In genomic region chr16:32063900-32064299, GRCm38 (mm10) we compare ENCODE assay signal across 26 mouse cellular contexts. TPM values are rescaled to one million over a fixed set of nuclear protein-coding genes. Genes with fewer than 3 reads are reported as not detected.
DNase-seq lines count a peak whose midpoint lies in the region; ATAC-seq and TF ChIP-seq lines count a peak whose summit lies in the region.
"Had no signal": no experiment of that assay in that cellular context is flagged by ENCODE, and none has a peak within 500 bp of the region (broad histone marks: within the 10 kb centered on the region; RNA-seq: fewer than 3 reads in every experiment).

No protein-coding gene starts in this region.

- WGBS in intestine, postnatal 0 days, result 52% methylated on average over 7 of the region's 7 CpGs
- 64% methylated on average over 7 of the region's 7 CpGs for WGBS in intestine, embryonic 15.5 days
- WGBS in stomach, postnatal 0 days, result 47% methylated on average over 7 of the region's 7 CpGs

- H3K27me3 ChIP-seq in intestine, postnatal 0 days (replicated peaks; ENCODE audit: control insufficient read depth, insufficient read depth, low read length), result no peaks in the 10 kb centered on the region
- no peaks in the 10 kb centered on the region for H3K27me3 ChIP-seq in intestine, embryonic 15.5 days (replicated peaks)
- H3K27me3 ChIP-seq in megakaryocyte, embryonic 14.5 days (replicated peaks), result no peaks in the 10 kb centered on the region
- no peaks in the 10 kb centered on the region for H3K27me3 ChIP-seq in stomach, postnatal 0 days (ENCODE audit: control insufficient read depth, insufficient read depth, low read length)
- H3K27me3 ChIP-seq: liver, embryonic 15.5 days; lung, embryonic 15.5 days; neural tube, embryonic 12.5 days had no signal

- H3K9me3 ChIP-seq in intestine, postnatal 0 days (ENCODE audit: control insufficient read depth), result no peaks in the 10 kb centered on the region
- H3K9me3 ChIP-seq in intestine, embryonic 15.5 days, result no peaks in the 10 kb centered on the region
- H3K9me3 ChIP-seq in megakaryocyte, embryonic 14.5 days, result no peaks in the 10 kb centered on the region
- no peaks in the 10 kb centered on the region for H3K9me3 ChIP-seq in stomach, postnatal 0 days (ENCODE audit: control insufficient read depth, low read length)
- H3K9me3 ChIP-seq: embryonic facial prominence, embryonic 10.5 days; forebrain, embryonic 10.5 days; hindbrain, embryonic 10.5 days; limb, embryonic 10.5 days; liver, embryonic 15.5 days; lung, embryonic 15.5 days; neural tube, embryonic 12.5 days had no signal

- no peak overlapping the region for H3K4me3 ChIP-seq in gastrocnemius, adult 2 months
- no peak overlapping the region for H3K4me3 ChIP-seq in intestine, postnatal 0 days (ENCODE audit: low read depth, low read length)
- no peak overlapping the region for H3K4me3 ChIP-seq in intestine, embryonic 15.5 days (replicated peaks)
- peak overlapping the region; percentile 64 for H3K4me3 ChIP-seq in megakaryocyte, embryonic 14.5 days (replicated peaks)
- no peak overlapping the region for H3K4me3 ChIP-seq in stomach, postnatal 0 days (ENCODE audit: low read depth, low read length)
- H3K4me3 ChIP-seq: embryonic facial prominence, embryonic 10.5 days; forebrain, embryonic 10.5 days; hindbrain, embryonic 10.5 days; left cerebral cortex, adult 2 months; limb, embryonic 10.5 days; liver, embryonic 15.5 days; lung, embryonic 15.5 days; neural tube, embryonic 12.5 days had no signal

- intact Hi-C loops in gastrocnemius, adult 2 months (cut with DNase I), result no loop called here

- no peak for TF ChIP-seq EP300 in stomach, postnatal 0 days (optimal IDR thresholded peaks at IDR 0.05)

- H3K4me1 ChIP-seq in intestine, postnatal 0 days (replicated peaks; ENCODE audit: control insufficient read depth, insufficient read depth, low read length), result peaks cover 6% of the 10 kb centered on the region
- peaks cover 16% of the 10 kb centered on the region for H3K4me1 ChIP-seq in intestine, embryonic 15.5 days (replicated peaks)
- H3K4me1 ChIP-seq in megakaryocyte, embryonic 14.5 days, result peaks cover 91% of the 10 kb centered on the region
- H3K4me1 ChIP-seq in stomach, postnatal 0 days (replicated peaks; ENCODE audit: control insufficient read depth, insufficient read depth), result 0 out of 2 replicates have a peak, but pooled peaks cover 6% of the 10 kb centered on the region
- H3K4me1 ChIP-seq: embryonic facial prominence, embryonic 10.5 days; forebrain, embryonic 10.5 days; neural tube, embryonic 12.5 days had no signal

- DNase-seq in gastrocnemius, adult 2 months, result no peak
- no peak for DNase-seq in gastrocnemius, adult 8-10 months (ENCODE audit: low spot score in 2 of 2)
- no peak for DNase-seq in stomach, postnatal 0 days (ENCODE audit: low spot score)
- no peak for DNase-seq in adrenal gland, adult 18-20 months (ENCODE audit: low spot score in 2 of 2)
- DNase-seq: adrenal gland, postnatal 25 days; cerebellum, postnatal 10 days; forebrain, postnatal 0 days; kidney, adult 18-20 months; kidney, postnatal 4 days; liver; midbrain, embryonic 14.5 days; right cerebral cortex, postnatal 14 days; thymus, adult 18-20 months; thymus, postnatal 36 days had no signal

- TF ChIP-seq CTCF in gastrocnemius, adult 2 months (IDR thresholded peaks at IDR 0.05), result no peak
- TF ChIP-seq CTCF in intestine, postnatal 0 days (IDR thresholded peaks at IDR 0.05; ENCODE audit: low read depth), result no peak
- no peak for TF ChIP-seq CTCF in stomach, postnatal 0 days (IDR thresholded peaks at IDR 0.05; ENCODE audit: low read depth)

- no peak for ATAC-seq in intestine, postnatal 0 days
- ATAC-seq in intestine, embryonic 15.5 days, result no peak
- ATAC-seq in stomach, postnatal 0 days (ENCODE audit: low FRiP score, low TSS enrichment), result no peak
- ATAC-seq: forebrain, postnatal 0 days; hindbrain, embryonic 16.5 days had no signal

- H3K4me2 ChIP-seq in intestine, postnatal 0 days (replicated peaks; ENCODE audit: low read depth), result no peak overlapping the region
- no peak overlapping the region for H3K4me2 ChIP-seq in intestine, embryonic 15.5 days (replicated peaks)
- H3K4me2 ChIP-seq in stomach, postnatal 0 days (replicated peaks; ENCODE audit: low read depth), result no peak overlapping the region
- H3K4me2 ChIP-seq: liver, embryonic 15.5 days; lung, embryonic 15.5 days; neural tube, embryonic 12.5 days had no signal

- no peak overlapping the region for H3K9ac ChIP-seq in intestine, postnatal 0 days (ENCODE audit: low read depth, low read length)
- H3K9ac ChIP-seq in intestine, embryonic 15.5 days, result no peak overlapping the region
- no peak overlapping the region for H3K9ac ChIP-seq in stomach, postnatal 0 days (ENCODE audit: low read length)
- H3K9ac ChIP-seq: forebrain, postnatal 0 days; liver, embryonic 15.5 days; lung, embryonic 15.5 days; neural tube, embryonic 12.5 days had no signal

- no peaks in the 10 kb centered on the region for H3K36me3 ChIP-seq in intestine, postnatal 0 days (ENCODE audit: control insufficient read depth, insufficient read depth)
- H3K36me3 ChIP-seq in intestine, embryonic 15.5 days, result no peaks in the 10 kb centered on the region
- H3K36me3 ChIP-seq in megakaryocyte, embryonic 14.5 days (replicated peaks; ENCODE audit: low read length), result peaks cover 16% of the 10 kb centered on the region
- no peaks in the 10 kb centered on the region for H3K36me3 ChIP-seq in stomach, postnatal 0 days (ENCODE audit: control insufficient read depth, insufficient read depth, low read length)
- H3K36me3 ChIP-seq: forebrain, embryonic 10.5 days; limb, embryonic 10.5 days; liver, embryonic 15.5 days; lung, embryonic 15.5 days; neural tube, embryonic 12.5 days had no signal

- peak overlapping the region; percentile 24; the same call in 1 of the 2 replicates for H3K27ac ChIP-seq in gastrocnemius, adult 2 months
- 0 out of 2 replicates have a peak overlapping the region, but pooled peaks have one; percentile 11 for H3K27ac ChIP-seq in intestine, postnatal 0 days (ENCODE audit: low read depth, low read length)
- no peak overlapping the region for H3K27ac ChIP-seq in intestine, embryonic 15.5 days
- H3K27ac ChIP-seq in stomach, postnatal 0 days (replicated peaks), result peak overlapping the region; percentile 5; the same call in 1 of the 2 replicates
- H3K27ac ChIP-seq: embryonic facial prominence, embryonic 10.5 days; forebrain, embryonic 10.5 days; hindbrain, embryonic 10.5 days; left cerebral cortex, adult 2 months; limb, embryonic 10.5 days; liver, embryonic 15.5 days; lung, embryonic 15.5 days; neural tube, embryonic 12.5 days had no signal

RNA-seq across cellular contexts. Expression of gene Pak2, which starts 15.2 kb away (rescaled TPM):
- total RNA-seq in gastrocnemius, adult 2 months (2021), result 10 to 100 TPM; 13.3 to 15.8 TPM
- total RNA-seq in gastrocnemius, adult 8-10 months (2022), result 10 to 100 TPM; 11.8 to 14.2 (median 13.3) TPM
- polyA plus RNA-seq in intestine, postnatal 0 days (2015; fragmentation: Nextera tagmentation; extraction: Ambion mirVana), result 23.4 and 25.6 TPM in 2 replicates
- polyA plus RNA-seq in intestine, embryonic 15.5 days (2015; fragmentation: Nextera tagmentation; extraction: Ambion mirVana), result 33.8 and 38.3 TPM in 2 replicates
- 16.0 and 24.5 TPM in 2 replicates for polyA plus RNA-seq in megakaryocyte, embryonic 14.5 days (2012; ENCODE audit: insufficient read depth, low replicate concordance)
- polyA plus RNA-seq in stomach, postnatal 0 days (2015; fragmentation: Nextera tagmentation; extraction: Ambion mirVana), result 22.2 and 23.6 TPM in 2 replicates
- total RNA-seq in adrenal gland, adult 18-20 months (2021), result 10 to 100 TPM; 59.2 to 65.6 TPM

RNA-seq across cellular contexts. Expression of gene Pigx, which starts 35.6 kb away (rescaled TPM):
- total RNA-seq in gastrocnemius, adult 2 months (2021), result 10 to 100 TPM; 11.3 to 12.6 TPM
- 10 to 100 TPM; 11.3 to 17.4 (median 11.7) TPM for total RNA-seq in gastrocnemius, adult 8-10 months (2022)
- polyA plus RNA-seq in intestine, postnatal 0 days (2015; fragmentation: Nextera tagmentation; extraction: Ambion mirVana), result 68.1 and 71.6 TPM in 2 replicates
- 107 and 109 TPM in 2 replicates for polyA plus RNA-seq in intestine, embryonic 15.5 days (2015; fragmentation: Nextera tagmentation; extraction: Ambion mirVana)
- polyA plus RNA-seq in megakaryocyte, embryonic 14.5 days (2012; ENCODE audit: insufficient read depth, low replicate concordance), result 30.0 and 61.3 TPM in 2 replicates
- 69.8 and 71.8 TPM in 2 replicates for polyA plus RNA-seq in stomach, postnatal 0 days (2015; fragmentation: Nextera tagmentation; extraction: Ambion mirVana)
- 10 to 100 TPM; 29.2 to 30.3 TPM for total RNA-seq in adrenal gland, adult 18-20 months (2021)

RNA-seq across cellular contexts. Expression of gene Cep19, which starts 35.7 kb away (rescaled TPM):
- 1 to 10 TPM; 8.3 to 8.4 TPM for total RNA-seq in gastrocnemius, adult 2 months (2021)
- 10 to 100 TPM in 2 of 4 experiments, 1 to 10 TPM in 2; 9.5 to 11.1 (median 10.2) TPM for total RNA-seq in gastrocnemius, adult 8-10 months (2022)
- polyA plus RNA-seq in intestine, postnatal 0 days (2015; fragmentation: Nextera tagmentation; extraction: Ambion mirVana), result 22.3 and 23.0 TPM in 2 replicates
- 27.4 and 29.4 TPM in 2 replicates for polyA plus RNA-seq in intestine, embryonic 15.5 days (2015; fragmentation: Nextera tagmentation; extraction: Ambion mirVana)
- 1.6 and 2.0 TPM in 2 replicates for polyA plus RNA-seq in megakaryocyte, embryonic 14.5 days (2012; ENCODE audit: insufficient read depth, low replicate concordance)
- polyA plus RNA-seq in stomach, postnatal 0 days (2015; fragmentation: Nextera tagmentation; extraction: Ambion mirVana), result 19.0 and 19.1 TPM in 2 replicates
- total RNA-seq in adrenal gland, adult 18-20 months (2021), result 1 to 10 TPM; 8.4 to 9.2 TPM
